Mouse (Mus musculus) liver, postnatal 0 days (tissue): ENCODE data around the gene Ypel2. TPM values are rescaled to one million over a fixed set of nuclear protein-coding genes. Genes with fewer than 3 reads are reported as not detected.

ENCODE experiments used
- ATAC-seq: fragments of 200-750 bp; cut with Nextera tagmentation; 2 replicates; pipeline ENCODE4 v1.8.0; 2017; ENCODE audit warnings: mild to moderate bottlenecking, moderate library complexity
- DNase-seq: peaks from one replicate; pipeline ENCODE4 v3.0.0-alpha.2; 2016
- H3K27ac ChIP-seq: fragments of 300-500 bp; sonication (generic); 2 replicates; pipeline ENCODE4 v1.5.1; 2014; ENCODE audit warnings: antibody characterized with exemption, moderate library complexity, mild to moderate bottlenecking, low read depth
- H3K27me3 ChIP-seq: fragments of 300-500 bp; sonication (generic); 2 replicates; pipeline ENCODE4 v1.6.1; 2014; ENCODE audit warnings: low read length, control low read depth, mixed read lengths; ENCODE audit not compliant: insufficient read depth
- H3K36me3 ChIP-seq: fragments of 300-500 bp; sonication (generic); replicated peaks from 2 replicates; pipeline ENCODE4 v1.6.1; 2014; ENCODE audit warnings: mild to moderate bottlenecking, control low read depth, low read length, moderate library complexity, mixed read lengths; ENCODE audit not compliant: insufficient read depth
- H3K4me1 ChIP-seq: fragments of 300-500 bp; sonication (generic); 2 replicates; pipeline ENCODE4 v1.6.1; 2014; ENCODE audit warnings: antibody characterized with exemption, mild to moderate bottlenecking, control low read depth; ENCODE audit not compliant: insufficient read depth
- H3K4me2 ChIP-seq: fragments of 300-500 bp; sonication (generic); 2 replicates; pipeline ENCODE4 v1.6.1; 2014; ENCODE audit warnings: low read depth, mild to moderate bottlenecking, low read length, moderate library complexity, mixed read lengths
- H3K4me3 ChIP-seq: fragments of 300-500 bp; sonication (generic); 2 replicates; pipeline ENCODE4 v1.5.1; 2014; ENCODE audit warnings: low read depth, low read length
- H3K9ac ChIP-seq: fragments of 300-500 bp; sonication (generic); replicated peaks from 2 replicates; pipeline ENCODE4 v1.6.1; 2014; ENCODE audit warnings: mild to moderate bottlenecking, moderate library complexity
- H3K9me3 ChIP-seq: fragments of 300-500 bp; sonication (generic); 2 replicates; pipeline ENCODE4 v1.6.1; 2016; ENCODE audit warnings: mild to moderate bottlenecking, control low read depth, low read length, mixed read lengths
- CTCF ChIP-seq: sonication (generic); IDR thresholded peaks from 2 replicates; pipeline ENCODE4 v1.5.1; 2016; ENCODE audit warnings: antibody characterized with exemption, low read depth
- EP300 ChIP-seq: IDR thresholded peaks from 2 replicates; pipeline ENCODE4 v1.6.1; 2016; ENCODE audit warnings: antibody characterized with exemption, low read depth, mild to moderate bottlenecking
- WGBS: fragments of 180-500 bp; shearing (Covaris S2); extraction: QIAGEN DNeasy Blood & Tissue Kit; methylation state at CpG from one replicate; pipeline ENCODE4 v1.1.7; 2014; ENCODE audit not compliant: insufficient replicate concordance; 5-methylcytosine and 5-hydroxymethylcytosine counted together
- polyA plus RNA-seq: library from polyadenylated mRNA; unstranded; fragments of >200 nt; fragmentation: Nextera tagmentation; extraction: Ambion mirVana; gene quantifications from 2 replicates; pipeline ENCODE4 v1.2.1, GENCODE M21; 2015

Ypel2 gene
- polyA plus RNA-seq, 1 experiment from 2014 or later: 2.1 TPM

DNA sequence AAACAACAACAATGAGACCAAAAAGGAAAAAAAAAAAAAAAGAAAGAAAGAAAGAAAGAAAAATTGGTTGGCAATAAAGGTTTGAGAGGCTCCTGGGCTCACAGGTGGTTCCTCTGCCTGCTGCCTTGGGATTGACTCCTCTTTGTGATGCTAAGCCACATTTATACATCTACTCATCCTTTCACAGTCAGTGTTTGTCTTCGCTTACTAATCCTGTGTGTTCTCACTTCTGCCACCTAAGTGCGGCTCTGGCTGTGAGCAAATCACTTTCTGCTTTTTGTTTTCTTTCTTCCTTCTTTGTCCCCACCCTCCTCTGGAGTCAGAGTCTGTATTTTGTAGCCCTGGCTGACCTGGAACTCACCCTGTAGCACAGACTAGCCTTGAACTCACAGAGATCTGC, 2.8 kb upstream of the Ypel2 start:
- Histone ChIP-seq H3K27me3 (no peaks in the 10 kb centered on the region), H3K4me3 (no peak overlapping the region), H3K4me2 (no peak overlapping the region), H3K9ac (no peak overlapping the region), H3K4me1 (peaks cover 25% of the 10 kb centered on the region), H3K27ac (no peak overlapping the region), H3K9me3 (no peaks in the 10 kb centered on the region), H3K36me3 (no peaks in the 10 kb centered on the region)
- no peak for DNase-seq
- WGBS: 64% methylated on average over 2 of the region's 2 CpGs
- no peak for ATAC-seq
- TF ChIP-seq CTCF: no peak
- TF ChIP-seq EP300: no peak

GRCm38 (mm10) chr11:86995625-86996221, 2.2 kb upstream of the Ypel2 start:
- H3K4me2 ChIP-seq: no peak overlapping the region
- WGBS: 36% methylated on average over 6 of the region's 6 CpGs
- H3K27me3 ChIP-seq: no peaks in the 10 kb centered on the region
- H3K9me3 ChIP-seq: no peaks in the 10 kb centered on the region
- TF ChIP-seq CTCF (peak; percentile 88), EP300 (no peak)
- no peak overlapping the region for H3K9ac ChIP-seq
- ATAC-seq: no peak
- H3K27ac ChIP-seq: no peak overlapping the region
- H3K4me3 ChIP-seq: no peak overlapping the region
- no peaks in the 10 kb centered on the region for H3K36me3 ChIP-seq
- DNase-seq: peak; percentile 63
- H3K4me1 ChIP-seq: peaks cover 25% of the 10 kb centered on the region

GRCm38 (mm10) chr11:86994791-86995624, 1.5 kb upstream of the Ypel2 start:
- no peaks in the 10 kb centered on the region for H3K9me3 ChIP-seq
- DNase-seq: no peak
- no peaks in the 10 kb centered on the region for H3K27me3 ChIP-seq
- peak overlapping the region; percentile 92 for H3K27ac ChIP-seq
- H3K36me3 ChIP-seq: no peaks in the 10 kb centered on the region
- WGBS: 30% methylated on average over 10 of the region's 10 CpGs
- no peak overlapping the region; the same call in 1 of the 2 replicates for H3K9ac ChIP-seq
- no peak overlapping the region for H3K4me3 ChIP-seq
- H3K4me2 ChIP-seq: 0 out of 2 replicates have a peak overlapping the region, but pooled peaks have one; percentile 95
- no peak for TF ChIP-seq EP300
- TF ChIP-seq CTCF: no peak
- ATAC-seq: no peak
- peaks cover 25% of the 10 kb centered on the region for H3K4me1 ChIP-seq

- H3K27me3 ChIP-seq: no peaks in the 10 kb centered on the region
- WGBS: 21% methylated on average over 6 of the region's 6 CpGs
- DNase-seq (peak; percentile 27), ATAC-seq (no peak)
- H3K4me3 ChIP-seq: peak overlapping the region; percentile 88
- peak overlapping the region; percentile 92 for H3K27ac ChIP-seq
- H3K9ac ChIP-seq: peak overlapping the region; percentile 89
- H3K36me3 ChIP-seq: no peaks in the 10 kb centered on the region
- H3K4me2 ChIP-seq: peak overlapping the region; percentile 95
- H3K9me3 ChIP-seq: no peaks in the 10 kb centered on the region
- no peak for TF ChIP-seq EP300
- TF ChIP-seq CTCF: no peak
- H3K4me1 ChIP-seq: peaks cover 25% of the 10 kb centered on the region
These were observed 823 bp upstream of the Ypel2 start for GRCm38 (mm10) chr11:86994330-86994729.

- H3K4me3 ChIP-seq: peak overlapping the region; percentile 88
- ATAC-seq (no peak), DNase-seq (no peak)
- 12% methylated on average over 13 of the region's 13 CpGs for WGBS
- no peaks in the 10 kb centered on the region for H3K27me3 ChIP-seq
- TF ChIP-seq EP300 (no peak), CTCF (no peak)
- peaks cover 25% of the 10 kb centered on the region for H3K4me1 ChIP-seq
- H3K9me3 ChIP-seq: no peaks in the 10 kb centered on the region
- H3K4me2 ChIP-seq: peak overlapping the region; percentile 95
- peak overlapping the region; percentile 89 for H3K9ac ChIP-seq
- H3K27ac ChIP-seq: peak overlapping the region; percentile 92
- H3K36me3 ChIP-seq: no peaks in the 10 kb centered on the region
These were observed 982 bp downstream of the Ypel2 start for GRCm38 (mm10) chr11:86992461-86992988.

DNA sequence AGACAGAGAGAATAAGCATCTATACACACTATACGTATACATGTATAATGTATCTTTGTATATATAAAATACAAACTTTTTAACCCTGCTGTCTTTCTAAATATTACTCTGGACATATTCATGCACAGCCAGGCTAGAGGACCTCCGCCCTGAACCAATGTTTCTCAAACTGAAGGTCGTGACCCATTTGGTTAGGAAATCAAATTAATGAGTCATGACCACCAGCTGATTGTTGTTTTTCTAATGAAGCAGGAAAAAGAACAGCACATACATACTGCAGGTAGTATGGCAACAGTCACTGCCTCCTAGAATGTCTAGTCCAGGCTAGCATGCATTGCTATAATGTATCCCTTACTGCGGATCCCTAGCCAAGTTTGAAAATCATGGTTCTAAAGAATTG, 2.3 kb downstream of the Ypel2 start:
- TF ChIP-seq CTCF: no peak
- TF ChIP-seq EP300: no peak
- no peaks in the 10 kb centered on the region for H3K9me3 ChIP-seq
- 75% methylated on average over 4 of the region's 4 CpGs for WGBS
- peak overlapping the region; percentile 95; the same call in 1 of the 2 replicates for H3K4me2 ChIP-seq
- no peaks in the 10 kb centered on the region for H3K36me3 ChIP-seq
- DNase-seq: no peak
- peaks cover 25% of the 10 kb centered on the region for H3K4me1 ChIP-seq
- no peak overlapping the region for H3K27ac ChIP-seq
- no peaks in the 10 kb centered on the region for H3K27me3 ChIP-seq
- no peak for ATAC-seq
- peak overlapping the region; percentile 88; the same call in 1 of the 2 replicates for H3K4me3 ChIP-seq
- no peak overlapping the region; the same call in 1 of the 2 replicates for H3K9ac ChIP-seq
